Mouse (Mus musculus) lung, postnatal 10 days (tissue): ENCODE results near the gene Wdhd1.
A peak's percentile ranks its signal among the peaks of the same experiment; 100 is the strongest.

Source experiments
- DNase-seq: peaks from one replicate; pipeline ENCODE4 v3.0.0; 2021

Gene Wdhd1

GRCm38 (mm10) chr14:47220231-47221025 is 56.2 kb downstream of the Wdhd1 start:
- DNase-seq = no peak

DNA sequence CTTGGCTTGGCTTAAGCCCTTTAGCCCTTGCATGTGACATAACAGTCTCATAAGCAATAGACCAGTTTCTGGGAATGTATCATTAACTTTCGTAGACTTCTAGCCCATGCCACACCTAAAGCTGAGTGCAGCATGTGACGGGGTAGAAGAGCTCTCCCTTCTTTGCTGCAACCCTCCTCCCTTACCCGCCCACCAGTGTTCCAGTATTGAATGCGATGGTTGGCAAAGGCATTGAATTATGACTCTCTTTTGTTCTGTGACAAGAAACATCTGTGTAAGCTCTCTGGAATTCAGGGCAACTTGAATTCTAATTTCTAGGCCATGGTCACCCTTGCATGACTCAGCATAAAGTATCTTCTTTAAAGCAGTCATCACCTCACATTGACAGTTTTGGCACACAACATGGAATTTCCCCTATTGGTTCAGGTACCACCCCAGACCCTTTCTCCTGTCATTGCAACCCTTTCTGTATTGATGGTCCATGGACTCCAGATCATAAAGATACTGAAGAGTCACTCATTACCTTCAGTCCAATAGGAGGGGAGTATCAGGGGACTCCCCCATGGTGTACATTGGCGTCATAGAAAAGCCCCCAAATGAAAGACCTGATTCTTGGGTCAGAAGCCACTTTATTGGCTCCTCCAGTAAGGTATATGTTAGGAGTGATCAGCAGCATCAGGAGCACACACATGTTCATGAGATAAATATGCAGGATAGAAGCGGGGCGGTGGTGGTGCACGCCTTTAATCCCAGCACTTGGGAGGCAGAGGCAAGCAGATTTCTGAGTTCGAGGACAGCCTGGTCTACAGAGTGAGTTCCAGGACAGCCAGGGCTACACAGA is 57.7 kb downstream of the Wdhd1 start:
- DNase-seq = no peak

- DNase-seq = no peak
These were observed 60.1 kb downstream of the Wdhd1 start for GRCm38 (mm10) chr14:47216541-47216940.

DNA sequence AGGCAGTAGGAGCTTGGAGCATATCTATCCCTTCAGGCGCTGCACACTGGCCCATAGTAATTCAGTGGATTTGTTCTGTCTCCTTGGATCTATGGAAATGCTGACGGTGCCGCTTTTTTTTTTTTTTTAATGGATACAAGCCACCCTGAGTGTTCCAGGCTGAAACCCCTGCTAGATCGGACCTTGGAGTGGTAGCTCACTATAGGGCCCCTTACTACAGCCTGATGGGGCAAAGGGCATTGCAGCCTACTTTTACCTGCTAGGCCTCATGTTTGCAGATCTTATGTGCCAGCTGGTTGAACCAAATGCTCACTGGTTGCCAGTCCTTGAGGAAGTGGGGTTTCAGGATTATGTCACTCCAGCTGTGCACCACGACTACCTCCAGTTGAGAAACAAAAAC is 62.3 kb downstream of the Wdhd1 start:
- DNase-seq = no peak

DNA sequence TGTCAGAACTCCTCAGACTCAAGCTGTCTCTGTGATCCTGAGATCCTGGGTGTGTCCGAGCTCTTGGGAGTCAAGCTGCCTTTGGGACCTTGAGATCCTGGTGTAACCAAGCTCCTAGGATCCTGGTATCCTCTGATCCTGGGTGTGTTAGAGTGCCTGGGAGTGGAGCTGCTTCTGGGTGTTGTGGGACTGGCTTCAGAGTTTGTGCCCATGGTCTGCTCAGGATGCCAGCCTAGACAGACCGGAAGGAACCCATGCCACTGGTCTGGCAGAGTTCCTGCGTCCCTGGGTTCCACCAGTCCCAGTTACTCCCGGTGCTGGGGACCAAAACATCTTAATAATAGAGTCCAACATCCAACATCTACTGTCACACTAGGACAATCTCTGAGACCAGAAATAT is 63.4 kb downstream of the Wdhd1 start:
- no peak for DNase-seq

GRCm38 (mm10) chr14:47209669-47210164 is 66.9 kb downstream of the Wdhd1 start:
- no peak for DNase-seq

- no peak for DNase-seq
These were observed 67.8 kb downstream of the Wdhd1 start for GRCm38 (mm10) chr14:47208564-47209493.

DNA sequence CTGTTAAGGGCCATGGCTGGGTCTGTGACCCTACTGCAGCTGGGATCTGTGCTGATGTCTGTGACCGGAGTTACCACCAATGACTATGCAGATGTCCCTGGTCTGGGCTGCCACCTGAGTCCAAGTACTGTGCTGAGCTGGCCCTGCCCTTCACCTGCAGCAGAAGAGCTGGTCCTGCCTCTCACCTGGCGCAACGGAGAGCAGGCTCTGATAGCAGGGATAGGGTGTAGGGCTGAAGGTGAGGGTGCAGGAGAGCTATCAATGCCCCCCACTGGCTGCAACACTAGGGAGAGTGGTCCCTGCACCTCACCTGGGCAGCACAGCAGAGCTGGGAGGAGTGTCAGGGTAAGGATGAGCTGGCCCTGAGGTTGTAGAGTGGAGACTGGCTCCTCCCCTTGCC is 70.1 kb downstream of the Wdhd1 start:
- no peak for DNase-seq

DNA sequence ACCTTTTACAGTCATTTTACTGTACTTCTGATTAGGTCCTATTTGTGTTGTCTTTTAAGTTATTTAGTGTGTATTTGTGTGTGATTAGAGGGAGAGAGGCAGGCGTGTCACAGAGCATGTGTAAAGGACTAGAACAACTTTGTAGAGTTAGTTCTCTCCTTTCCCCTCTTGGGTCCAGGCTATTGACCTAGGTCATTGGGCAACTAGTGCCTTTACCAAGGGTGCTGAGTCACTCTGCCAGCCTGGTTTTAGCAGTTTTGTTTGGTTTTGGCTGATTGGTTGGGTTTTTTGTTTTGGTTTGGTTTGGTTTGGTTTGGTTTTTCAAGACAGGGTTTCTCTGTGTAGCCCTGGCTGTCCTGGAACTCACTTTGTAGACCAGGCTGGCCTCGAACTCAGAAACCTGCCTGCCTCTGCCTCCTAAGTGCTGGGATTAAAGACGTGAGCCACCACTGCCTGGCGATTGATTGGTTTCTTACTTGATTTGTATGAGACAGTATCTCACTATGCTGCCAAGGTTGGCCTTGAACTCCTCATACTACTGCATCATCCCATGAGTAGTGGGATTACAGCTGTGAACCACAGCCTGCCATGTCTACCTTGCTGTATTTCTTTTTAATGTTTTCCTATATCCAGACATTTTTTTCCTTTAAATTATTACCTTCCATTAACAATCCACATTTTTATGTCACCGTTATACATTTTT is 71.2 kb downstream of the Wdhd1 start:
- DNase-seq = no peak

DNA sequence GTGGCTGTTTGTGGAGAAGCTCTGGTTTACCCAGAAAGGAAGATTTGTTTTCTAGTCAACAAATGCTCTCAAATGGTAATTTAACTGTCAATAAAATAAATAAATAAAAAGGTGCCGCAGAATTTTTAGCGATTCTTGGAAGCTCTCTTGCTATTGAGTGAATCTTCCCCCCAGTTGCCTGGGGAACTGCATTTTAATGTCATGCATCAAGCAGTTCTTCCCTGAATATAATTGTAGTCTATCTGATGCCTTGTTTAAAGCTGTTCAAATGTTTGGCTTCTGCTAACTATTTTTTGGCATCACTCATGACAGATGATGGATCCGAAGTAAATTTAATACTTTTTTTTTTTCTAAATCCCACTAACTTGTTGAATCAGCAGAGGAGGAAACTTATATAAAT is 79.3 kb downstream of the Wdhd1 start:
- DNase-seq = no peak

DNA sequence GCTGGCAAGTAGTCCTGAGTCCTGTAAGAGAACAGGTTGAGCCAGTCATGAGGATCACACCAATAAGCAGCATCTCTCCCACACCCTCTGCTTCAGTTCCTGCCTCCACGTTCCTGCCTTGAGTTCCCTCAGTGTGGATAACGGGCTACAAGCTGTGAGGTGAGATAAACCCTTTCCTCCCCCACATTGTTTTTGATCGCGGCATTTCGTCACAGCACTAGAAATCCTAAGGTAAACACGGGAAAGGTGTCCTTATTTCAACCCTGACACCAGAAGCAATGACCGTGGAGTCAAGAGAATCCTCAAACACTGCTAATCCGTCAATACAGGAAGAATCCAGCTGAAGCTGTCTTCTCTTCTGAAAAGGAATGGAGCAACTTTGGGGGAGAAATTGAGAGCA is 79.9 kb downstream of the Wdhd1 start:
- DNase-seq = no peak

GRCm38 (mm10) chr14:47194096-47194495 is 82.6 kb downstream of the Wdhd1 start:
- DNase-seq = peak; percentile 27

GRCm38 (mm10) chr14:47193506-47193905 is 83.2 kb downstream of the Wdhd1 start:
- no peak for DNase-seq

GRCm38 (mm10) chr14:47191861-47192260 is 84.8 kb downstream of the Wdhd1 start:
- DNase-seq = no peak
